Comparison of ENCODE assay signal across 17 mouse cellular contexts in genomic region chr9:102747902-102748301, GRCm38 (mm10). TPM values are rescaled to one million over a fixed set of nuclear protein-coding genes. Genes with fewer than 3 reads are reported as not detected.
DNase-seq lines count a peak whose midpoint lies in the region; ATAC-seq lines count a peak whose summit lies in the region.
"Had no signal": no experiment of that assay in that cellular context is flagged by ENCODE, and none has a peak within 500 bp of the region (broad histone marks: within the 10 kb centered on the region; RNA-seq: fewer than 3 reads in every experiment).

No protein-coding gene starts in this region.

- ATAC-seq in liver, embryonic 15.5 days (ENCODE audit: insufficient read depth) = peak; percentile 34; the same call in 1 of the 2 replicates
- ATAC-seq in megakaryocyte, adult 5-6 weeks (ENCODE audit: poor library complexity, severe bottlenecking) = peak; percentile 41
- no peak for ATAC-seq in hindbrain, embryonic 13.5 days (ENCODE audit: low FRiP score)
- ATAC-seq: forebrain, embryonic 16.5 days had no signal

- 0 out of 2 replicates have a peak overlapping the region, but pooled peaks have one; percentile 2 for H3K27ac ChIP-seq in liver, embryonic 15.5 days (replicated peaks)
- H3K27ac ChIP-seq in brown adipose tissue, adult 24 weeks (replicated peaks; ENCODE audit: low read depth, low read length) = peak overlapping the region; percentile 74
- no peak overlapping the region for H3K27ac ChIP-seq in hindbrain, embryonic 13.5 days
- H3K27ac ChIP-seq: midbrain, embryonic 12.5 days had no signal

- peak; percentile 36 to 65 for DNase-seq in adrenal gland, adult (ENCODE audit: inconsistent age in 2 of 2, low spot score in 1 of 2)
- DNase-seq in adrenal gland, postnatal 4 days (ENCODE audit: low spot score in 2 of 2) = no peak
- DNase-seq in liver = no peak
- DNase-seq in right cerebral cortex, adult 2 months (ENCODE audit: low spot score in 2 of 2) = no peak
- DNase-seq: adrenal gland, postnatal 36 days; cerebellum, postnatal 36 days; gastrocnemius, postnatal 36 days; heart, postnatal 36 days; lung, postnatal 10 days had no signal

- H3K4me2 ChIP-seq in liver, embryonic 15.5 days = no peak overlapping the region
- no peak overlapping the region for H3K4me2 ChIP-seq in hindbrain, embryonic 13.5 days
- H3K4me2 ChIP-seq: heart, embryonic 11.5 days; midbrain, embryonic 12.5 days had no signal

- no peak overlapping the region for H3K4me3 ChIP-seq in liver, embryonic 15.5 days (replicated peaks)
- no peak overlapping the region for H3K4me3 ChIP-seq in brown adipose tissue, adult 24 weeks (ENCODE audit: insufficient read depth, low read depth, low read length)
- H3K4me3 ChIP-seq in hindbrain, embryonic 13.5 days = no peak overlapping the region
- H3K4me3 ChIP-seq: midbrain, embryonic 12.5 days; myocyte had no signal

- no peaks in the 10 kb centered on the region; the same call in 1 of the 2 replicates for H3K4me1 ChIP-seq in liver, embryonic 15.5 days (replicated peaks)
- peaks cover 16% of the 10 kb centered on the region for H3K4me1 ChIP-seq in brown adipose tissue, adult 24 weeks (ENCODE audit: control insufficient read depth, insufficient read depth, insufficient read length, low read length)
- no peaks in the 10 kb centered on the region for H3K4me1 ChIP-seq in hindbrain, embryonic 13.5 days (replicated peaks)
- H3K4me1 ChIP-seq: midbrain, embryonic 12.5 days had no signal

- no peaks in the 10 kb centered on the region for H3K27me3 ChIP-seq in liver, embryonic 15.5 days
- H3K27me3 ChIP-seq in hindbrain, embryonic 13.5 days = no peaks in the 10 kb centered on the region
- H3K27me3 ChIP-seq: midbrain, embryonic 12.5 days had no signal

- H3K9me3 ChIP-seq in liver, embryonic 15.5 days (replicated peaks) = no peaks in the 10 kb centered on the region
- H3K9me3 ChIP-seq in hindbrain, embryonic 13.5 days = no peaks in the 10 kb centered on the region
- H3K9me3 ChIP-seq: midbrain, embryonic 12.5 days had no signal

- H3K36me3 ChIP-seq in liver, embryonic 15.5 days (replicated peaks) = no peaks in the 10 kb centered on the region
- H3K36me3 ChIP-seq in hindbrain, embryonic 13.5 days = no peaks in the 10 kb centered on the region
- H3K36me3 ChIP-seq: midbrain, embryonic 12.5 days had no signal

- WGBS in liver, embryonic 15.5 days (ENCODE audit: insufficient replicate concordance) = 28% methylated on average over 5 of the region's 5 CpGs
- 50% methylated on average over 5 of the region's 5 CpGs for WGBS in hindbrain, embryonic 13.5 days

- no peak overlapping the region for H3K9ac ChIP-seq in liver, embryonic 15.5 days
- no peak overlapping the region for H3K9ac ChIP-seq in hindbrain, embryonic 13.5 days
- H3K9ac ChIP-seq: midbrain, embryonic 12.5 days had no signal

RNA-seq across cellular contexts. Expression of gene Amotl2, which starts 31.4 kb away (rescaled TPM):
- 10 to 100 TPM; 80.9 to 94.5 TPM for total RNA-seq in adrenal gland, postnatal 4 days (2021)
- polyA plus RNA-seq in liver, embryonic 15.5 days (2015; fragmentation: Nextera tagmentation; extraction: Ambion mirVana) = 5.1 and 5.4 TPM in 2 replicates
- 33.0 and 42.2 TPM in 2 replicates for polyA plus RNA-seq in brown adipose tissue, adult 24 weeks (2012; ENCODE audit: insufficient read depth, insufficient read length, missing spikeins)
- total RNA-seq in megakaryocyte, adult 5-6 weeks (2015) = 1.3 and 1.7 TPM in 2 replicates
- 1.1 and 2.8 TPM in 2 replicates for total RNA-seq in megakaryocyte, adult 5-6 weeks (2017)
- polyA plus RNA-seq in hindbrain, embryonic 13.5 days (2015; fragmentation: Nextera tagmentation; extraction: Ambion mirVana) = 64.7 and 67.3 TPM in 2 replicates

Comparison
In these comparisons a context has a peak if more than half of its experiments do, and no peak if none do; other contexts are left out.
1. DNase-seq: peak in adrenal gland, adult (2 of 2); none in adrenal gland, postnatal 4 days (0 of 2), liver (single experiment) and right cerebral cortex, adult 2 months (0 of 2).